Mouse (Mus musculus): ENCODE data around the gene Zfp472.

Gene Zfp472

GRCm38 (mm10) chr17:32965623-32966290 lies at the start of gene Zfp472:
Gene Zfp472 (plus strand): TSS chr17:32965814.
- DNase-seq = peak; percentile 96

GRCm38 (mm10) chr17:32916075-32916474 lies 49.5 kb upstream of the Zfp472 start:
- no peak for DNase-seq

GRCm38 (mm10) chr17:32917131-32917530 lies 48.5 kb upstream of the Zfp472 start, which contains the start of gene Cyp4f14:
Gene Cyp4f14 (minus strand): TSS chr17:32917342.
- peak; percentile 83 for DNase-seq

DNA sequence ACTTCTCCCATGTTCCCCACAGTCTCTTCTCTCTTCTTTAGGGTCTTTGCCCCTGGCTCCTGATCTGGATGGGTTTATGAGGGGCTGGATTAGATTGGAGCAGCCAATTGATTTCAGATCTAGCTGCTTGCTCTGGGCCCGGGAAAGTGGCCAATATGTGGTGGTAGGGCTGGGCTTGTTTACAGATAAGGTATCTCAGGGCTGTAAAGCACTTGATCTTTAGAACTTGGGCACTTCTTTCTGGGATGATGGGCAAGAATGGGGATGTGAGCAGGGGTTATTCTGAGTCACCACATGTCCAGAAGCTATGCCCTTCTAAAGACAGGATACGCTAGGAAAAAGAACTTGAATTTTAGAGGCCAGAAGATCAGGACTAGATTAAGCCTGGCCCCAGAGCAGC lies 46.5 kb upstream of the Zfp472 start:
- DNase-seq = no peak

DNA sequence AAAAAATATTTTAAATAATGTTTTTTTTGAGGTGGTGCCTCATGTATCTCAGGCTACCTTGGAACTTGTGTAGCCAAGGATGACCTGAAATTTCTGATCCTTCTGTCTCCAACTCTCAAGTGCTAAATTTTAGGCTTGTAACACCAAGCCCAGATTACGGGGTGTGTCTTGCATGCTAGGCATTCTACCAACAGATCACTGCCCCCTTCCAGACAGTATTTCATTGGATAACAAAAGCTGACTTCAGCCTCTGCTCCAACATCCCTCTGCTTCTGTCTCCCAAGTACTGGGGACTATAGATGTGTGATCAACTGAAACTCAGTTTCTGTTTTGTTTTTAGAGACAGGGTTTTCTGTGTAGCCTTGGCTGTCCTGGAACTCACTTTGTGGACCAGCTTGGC lies 41.9 kb upstream of the Zfp472 start:
- DNase-seq = no peak

GRCm38 (mm10) chr17:32924658-32925312 lies 40.8 kb upstream of the Zfp472 start:
- peak; percentile 76 for DNase-seq

DNA sequence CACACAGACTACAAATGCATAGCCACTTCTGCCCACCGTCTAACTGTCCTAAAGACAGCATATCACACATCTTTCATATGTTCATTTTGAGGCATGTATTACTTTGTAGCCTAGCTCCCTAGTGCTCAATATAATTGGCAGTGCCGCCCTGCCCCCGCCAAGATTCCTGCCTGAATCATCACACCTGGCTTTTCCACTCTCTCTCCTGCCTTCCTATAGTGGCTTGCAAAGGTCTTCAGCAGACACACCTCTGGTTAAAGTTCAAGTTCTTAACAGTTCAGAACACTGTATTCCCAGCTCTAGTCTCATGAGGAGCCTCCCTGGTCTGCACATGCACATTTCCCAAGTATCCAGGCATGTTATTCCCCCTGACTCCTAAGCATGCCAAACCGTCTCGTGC lies 37.8 kb upstream of the Zfp472 start:
- DNase-seq = no peak

DNA sequence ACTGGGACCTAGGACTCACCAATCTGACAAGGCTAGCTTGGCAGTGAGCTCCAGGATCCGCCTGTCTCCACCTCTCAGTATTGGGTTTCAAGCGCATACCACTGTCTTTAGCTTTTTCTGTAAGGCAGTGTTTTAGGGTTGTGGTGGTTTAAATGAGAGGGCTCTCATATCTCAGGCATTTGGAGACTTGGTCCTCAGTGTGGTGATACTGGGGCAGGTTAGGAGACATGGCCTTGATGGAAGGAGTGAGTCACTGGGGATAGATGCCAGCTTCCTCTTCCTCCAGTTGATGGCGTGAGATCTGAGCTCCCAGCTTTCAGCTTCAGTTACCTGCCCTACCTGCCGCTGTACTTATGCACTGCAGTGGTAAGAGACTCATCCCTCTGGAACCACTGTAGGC lies 25.8 kb upstream of the Zfp472 start:
- no peak for DNase-seq

DNA sequence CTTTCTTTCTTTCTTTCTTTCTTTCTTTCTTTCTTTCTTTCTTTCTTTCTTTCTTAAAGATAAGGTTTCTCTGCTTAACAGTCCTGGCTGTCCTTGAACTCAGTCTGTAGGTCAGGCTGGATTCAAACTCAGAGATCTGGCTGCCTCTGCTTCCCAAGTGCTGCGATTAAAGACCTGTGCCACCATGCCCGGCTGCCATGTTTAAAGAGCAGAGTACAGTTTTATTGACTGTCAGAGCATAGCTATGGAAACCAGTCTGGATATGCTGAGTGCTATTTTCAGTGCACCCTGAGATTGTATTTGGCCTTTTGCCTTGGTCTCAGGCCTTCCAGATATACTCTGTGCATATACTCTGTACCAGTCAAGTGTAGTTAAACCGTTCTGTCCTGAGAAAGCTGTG lies 22.0 kb upstream of the Zfp472 start:
- DNase-seq = no peak

DNA sequence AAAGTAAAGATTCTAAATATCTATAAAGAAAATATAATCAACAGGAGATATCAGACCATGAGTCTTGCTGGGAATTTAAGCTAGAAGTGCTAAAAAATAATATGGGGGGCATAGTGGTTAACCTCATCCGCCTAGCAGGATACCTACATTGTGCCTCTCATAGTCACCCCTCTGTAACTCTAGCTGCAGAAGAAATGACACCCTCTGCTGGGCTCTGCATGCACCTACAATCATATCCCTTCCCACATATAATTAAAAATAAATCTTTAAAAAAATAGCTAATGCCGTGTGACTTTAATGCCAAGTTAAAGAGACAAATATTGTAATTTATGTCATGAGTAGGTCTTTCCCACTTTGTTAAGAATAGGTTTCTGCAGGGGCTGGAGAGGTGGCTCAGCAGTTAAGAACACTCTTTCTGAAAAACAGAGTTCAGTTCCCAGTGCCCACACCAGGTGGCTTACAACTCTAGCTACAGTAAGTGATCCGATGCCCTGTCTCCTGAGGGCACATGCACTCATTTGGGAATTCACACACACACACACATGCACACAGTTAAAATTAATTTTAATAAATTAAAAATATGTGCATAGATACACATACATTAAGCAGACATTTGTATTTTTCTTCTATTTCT lies 21.1 kb upstream of the Zfp472 start:
- DNase-seq = no peak

DNA sequence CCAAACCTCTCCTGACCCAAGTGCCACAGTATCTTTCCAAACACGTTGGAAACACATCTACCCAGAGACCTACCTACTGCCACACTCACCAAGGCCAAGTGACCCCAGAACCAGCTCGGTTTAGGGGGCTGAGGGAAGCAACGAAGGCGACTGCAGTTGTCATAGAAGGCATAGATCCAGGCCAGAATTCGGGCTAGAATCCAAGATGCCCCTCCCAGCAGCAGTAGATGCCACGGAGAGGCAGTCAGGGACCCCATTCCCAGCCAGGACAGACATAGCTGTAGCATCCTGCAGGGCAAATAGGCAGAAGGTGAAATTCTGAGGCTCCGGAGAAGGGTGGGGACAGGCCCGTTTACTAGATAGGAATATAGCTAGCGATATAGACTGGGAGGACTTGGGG lies 18.9 kb upstream of the Zfp472 start:
- no peak for DNase-seq

- peak; percentile 99 for DNase-seq
Observed at GRCm38 (mm10) chr17:32947215-32947914, 18.2 kb upstream of the Zfp472 start, which contains the start of gene Cyp4f13. Gene Cyp4f13 (minus strand): TSS chr17:32947402.

GRCm38 (mm10) chr17:32950136-32950535 lies 15.5 kb upstream of the Zfp472 start:
- no peak for DNase-seq

DNA sequence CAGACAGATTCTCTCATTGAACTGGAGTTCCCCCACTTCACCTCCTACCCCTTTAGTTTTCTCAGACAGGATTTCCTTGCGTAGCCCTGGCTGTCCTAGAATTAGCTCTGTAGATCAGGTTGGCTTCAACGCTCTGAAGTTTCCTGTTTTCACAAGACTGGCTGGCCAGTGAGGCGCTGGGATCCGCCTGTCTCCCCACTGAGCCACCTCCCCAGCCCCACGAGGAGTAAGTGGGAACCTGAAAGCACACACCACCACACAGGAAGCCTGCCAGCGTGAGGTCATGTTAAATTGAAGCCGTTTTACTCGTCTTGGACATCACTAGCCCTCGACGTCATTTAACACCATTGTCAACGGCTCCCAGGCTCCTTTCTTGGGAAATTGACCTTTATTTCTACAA lies 14.6 kb upstream of the Zfp472 start:
- no peak for DNase-seq

GRCm38 (mm10) chr17:32951441-32951840 lies 14.2 kb upstream of the Zfp472 start:
- peak; percentile 79 for DNase-seq

DNA sequence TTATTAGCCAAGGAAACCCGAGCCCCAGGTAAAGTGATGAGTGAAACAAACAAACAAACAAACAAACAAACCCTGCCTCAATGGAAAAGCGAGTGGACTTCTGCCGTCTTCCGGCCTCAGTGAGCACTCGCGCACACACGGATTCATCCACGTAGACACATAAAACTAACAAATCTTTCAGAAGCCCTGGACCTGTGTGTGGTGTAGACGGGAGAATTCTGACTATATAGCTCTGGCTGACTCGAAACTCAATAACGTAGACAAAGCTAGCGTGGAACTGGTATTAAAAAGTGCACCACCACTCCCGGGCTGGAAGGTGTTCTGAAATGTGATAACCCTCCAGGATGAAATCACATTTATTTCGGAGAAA lies 376 bp upstream of the Zfp472 start:
- no peak for DNase-seq

- DNase-seq = no peak
Observed at GRCm38 (mm10) chr17:32981361-32981760, 15.7 kb downstream of the Zfp472 start.

DNA sequence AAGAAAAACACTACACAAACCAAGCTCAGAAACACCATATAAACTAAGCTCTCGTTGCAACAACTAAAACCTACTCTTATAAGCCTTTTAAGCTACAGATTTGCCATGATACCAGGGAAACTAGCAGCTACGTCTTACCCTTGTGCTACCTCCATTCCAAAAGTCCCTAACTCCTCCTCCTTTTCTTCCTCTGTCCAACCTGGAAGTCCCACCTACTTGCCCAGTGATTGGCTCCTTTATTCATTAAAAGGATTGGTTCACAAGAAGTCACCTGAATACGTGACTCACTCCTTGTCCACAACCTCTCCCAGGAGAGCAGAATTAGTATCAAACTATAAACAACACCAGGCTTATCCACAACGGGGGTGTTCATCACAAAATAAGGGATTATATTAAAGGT lies 20.7 kb downstream of the Zfp472 start:
- no peak for DNase-seq

DNA sequence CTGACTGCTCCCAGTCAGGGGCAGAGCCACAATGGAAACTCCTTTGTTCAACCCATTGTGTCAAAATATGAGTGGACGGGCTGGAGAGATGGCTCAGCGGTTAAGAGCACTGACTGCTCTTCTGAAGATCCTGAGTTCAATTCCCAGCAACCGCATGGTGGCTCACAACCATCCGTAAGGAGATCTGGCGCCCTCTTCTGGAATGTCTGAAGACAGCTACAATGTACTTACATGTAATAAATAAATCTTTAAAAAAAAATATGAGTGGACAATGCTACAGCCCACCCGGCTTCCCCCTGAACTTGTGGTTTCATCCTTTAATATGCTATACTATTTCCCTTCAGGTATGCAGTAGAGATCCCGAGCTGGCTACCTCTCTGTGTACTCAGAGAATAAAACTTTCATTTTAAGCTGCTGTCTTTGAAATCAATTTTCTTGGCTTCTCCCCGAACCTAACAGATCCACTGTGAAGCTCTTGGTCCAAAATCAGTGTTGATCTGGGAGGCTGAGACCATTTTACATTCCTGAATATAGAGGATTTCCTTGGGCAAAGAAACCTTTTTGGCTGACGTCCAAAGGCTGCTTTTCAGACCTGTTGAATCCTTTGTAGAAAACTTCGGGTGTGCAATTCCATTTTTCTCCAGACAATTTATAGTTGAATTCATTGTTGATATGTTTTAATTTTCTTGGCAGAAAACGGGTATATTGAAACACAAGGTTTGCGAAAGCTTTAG lies 26.5 kb downstream of the Zfp472 start:
- DNase-seq = peak; percentile 33

DNA sequence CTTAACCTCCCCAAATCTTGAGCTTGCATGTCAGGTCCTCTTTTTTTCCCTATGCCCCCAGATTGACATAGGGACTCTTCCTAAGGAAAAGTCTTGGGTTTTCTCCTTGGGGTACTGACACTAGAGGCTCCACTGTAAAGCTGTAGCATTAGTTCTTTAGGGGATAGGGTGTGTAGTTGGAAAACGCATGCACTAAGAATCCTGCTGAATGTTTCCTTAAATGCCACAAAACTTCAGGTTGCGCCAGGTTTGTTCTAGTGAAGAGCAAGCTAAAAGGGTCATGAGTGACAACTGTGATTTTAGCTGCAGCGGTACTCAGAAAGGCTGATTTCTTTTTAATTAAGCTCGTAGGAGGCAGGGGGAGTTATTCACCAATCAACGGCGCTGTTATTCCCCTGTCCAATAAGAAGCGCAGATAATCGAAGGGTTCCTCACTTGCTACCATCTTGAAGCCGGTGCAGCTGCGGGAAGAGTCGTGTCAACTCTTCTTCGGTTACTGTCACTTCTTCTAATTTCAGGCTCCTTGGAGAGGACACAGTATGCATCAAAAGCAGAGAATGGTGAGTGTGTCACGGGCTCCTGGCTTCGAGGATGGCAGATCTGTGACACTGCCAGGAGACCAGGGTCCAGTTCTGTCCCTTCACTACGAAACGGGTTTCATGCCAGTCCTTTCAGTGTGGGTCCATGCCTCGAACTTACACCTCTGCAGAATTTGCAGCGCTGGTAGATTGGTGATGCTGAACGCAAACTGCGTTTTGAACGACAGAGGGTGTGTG lies 27.3 kb downstream of the Zfp472 start, which contains the start of gene Zfp952:
TSS of gene Zfp952 (plus strand) at position 431 of the 776 bp plus-strand sequence.
- DNase-seq = peak; percentile 95

GRCm38 (mm10) chr17:32998492-32998891 lies 32.9 kb downstream of the Zfp472 start:
- no peak for DNase-seq

- DNase-seq = peak; percentile 30
Observed at GRCm38 (mm10) chr17:33008337-33008736, 42.7 kb downstream of the Zfp472 start.
